Mouse (Mus musculus) liver, embryonic 14.5 days (tissue): ENCODE measurements around the gene Stim1.

Source experiments
- CTCF ChIP-seq: IDR thresholded peaks from 2 replicates; pipeline ENCODE4 v1.5.1; 2016; ENCODE audit warnings: antibody characterized with exemption, low read depth, control low read depth
- EP300 ChIP-seq: IDR thresholded peaks from 2 replicates; pipeline ENCODE4 v1.6.1; 2016; ENCODE audit warnings: antibody characterized with exemption, low read depth

GRCm38 (mm10) chr7:102434344-102434743, 166.7 kb downstream of the Stim1 start:
- TF ChIP-seq EP300: no peak
- TF ChIP-seq CTCF: no peak
